Mouse (Mus musculus): ENCODE measurements around the gene Ear1. TPM values are rescaled to one million over a fixed set of nuclear protein-coding genes. Genes with fewer than 3 reads are reported as not detected.
"Not testable (repeated sequence)": the region's sequence is repeated elsewhere in the genome, so short reads cannot be mapped to it uniquely, and the experiment has no call there.

Gene Ear1
- polyA plus RNA-seq (2014; fragmentation: Nextera tagmentation; extraction: Ambion mirVana), result not detected in 2 replicates

DNA sequence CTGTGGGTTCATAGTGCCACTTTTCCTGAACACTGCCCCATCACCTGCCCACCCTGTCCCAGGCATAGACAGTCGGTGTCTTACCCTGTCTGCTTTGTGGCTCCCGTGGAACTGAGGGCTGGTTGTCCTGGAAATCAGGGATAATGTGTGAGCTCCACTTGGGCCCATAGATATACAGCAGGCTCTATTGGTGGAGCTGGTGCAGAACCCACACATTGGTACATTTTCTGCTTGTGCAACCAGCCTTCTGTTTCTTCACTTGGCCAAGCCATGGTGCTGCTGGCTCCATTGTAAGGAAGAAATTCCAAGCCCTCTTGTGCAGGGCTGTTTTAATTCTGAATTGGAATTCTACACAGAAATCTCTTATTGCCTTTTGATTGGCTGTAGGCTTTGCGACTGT lies at the start of gene Ear1:
Gene Ear1, minus strand, starts transcription at position 101 of the 400 bp plus-strand sequence.
- H3K27ac ChIP-seq (ENCODE audit: low read depth, low read length); H3K9ac ChIP-seq (ENCODE audit: low read depth, low read length); H3K36me3 ChIP-seq (ENCODE audit: control insufficient read depth, insufficient read depth, low read length); H3K4me2 ChIP-seq (replicated peaks; ENCODE audit: low read depth, low read length); H3K4me3 ChIP-seq (ENCODE audit: low read length); ATAC-seq (ENCODE audit: low FRiP score, low TSS enrichment); H3K9me3 ChIP-seq (ENCODE audit: control insufficient read depth, low read length); H3K27me3 ChIP-seq (ENCODE audit: control insufficient read depth, insufficient read depth, low read length); H3K4me1 ChIP-seq (ENCODE audit: control insufficient read depth, insufficient read depth, low read length): not testable (repeated sequence)
- WGBS, result 95% methylated on average over 2 of the region's 3 CpGs

DNA sequence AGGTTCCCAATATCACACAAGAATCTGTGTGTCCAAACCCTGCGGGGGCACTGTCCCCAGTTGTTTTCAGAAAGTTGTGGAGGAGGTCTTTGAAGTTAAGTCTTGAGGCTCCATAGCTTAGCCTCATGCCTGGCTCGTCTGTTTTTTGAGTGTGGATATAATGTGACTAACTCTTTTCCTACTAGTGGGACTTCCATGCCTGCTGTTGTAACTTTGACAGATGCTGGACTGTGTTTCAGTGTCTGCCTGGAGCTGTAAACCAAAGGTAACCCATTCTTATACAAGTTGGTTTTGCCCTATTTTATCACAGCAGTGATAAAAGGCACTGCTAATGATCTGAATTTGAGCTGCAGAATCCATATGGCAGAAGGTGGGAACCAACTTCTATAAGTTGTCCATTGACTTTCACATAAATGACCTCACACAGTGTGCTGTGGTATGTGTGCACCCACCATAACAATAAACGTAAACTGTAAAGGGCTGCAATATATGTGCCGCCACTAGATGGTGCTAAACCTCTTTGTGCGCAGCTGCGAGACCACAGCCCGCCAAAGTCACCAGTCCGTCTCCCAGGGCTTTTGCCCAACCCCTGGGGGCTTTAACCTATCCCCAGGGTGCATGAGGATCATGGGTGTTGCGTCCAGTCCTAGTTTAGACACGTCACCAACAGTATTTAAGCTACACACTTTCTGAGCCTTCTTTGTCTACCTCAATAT lies 49.5 kb upstream of the Ear1 start, which contains the start of gene Gm8113:
Gene Gm8113, plus strand, starts transcription at position 703 of the 716 bp plus-strand sequence.
- H3K27me3 ChIP-seq (ENCODE audit: control insufficient read depth, insufficient read depth, low read length); H3K9me3 ChIP-seq (ENCODE audit: control insufficient read depth, low read length); H3K36me3 ChIP-seq (ENCODE audit: control insufficient read depth, insufficient read depth, low read length); H3K4me1 ChIP-seq (ENCODE audit: control insufficient read depth, insufficient read depth, low read length): not testable (repeated sequence)
- Histone ChIP-seq H3K9ac (ENCODE audit: low read depth, low read length) (peak within 1 kb of the TSS; percentile 63), H3K4me2 (replicated peaks; ENCODE audit: low read depth, low read length) (peak within 1 kb of the TSS; percentile 40), H3K27ac (ENCODE audit: low read depth, low read length) (peak within 1 kb of the TSS; percentile 85; the same call in 1 of the 2 replicates), H3K4me3 (ENCODE audit: low read length) (peak within 1 kb of the TSS; percentile 36)
- ATAC-seq (ENCODE audit: low FRiP score, low TSS enrichment), result peak; percentile 99
- WGBS, result 7% methylated on average over 10 of the region's 10 CpGs

DNA sequence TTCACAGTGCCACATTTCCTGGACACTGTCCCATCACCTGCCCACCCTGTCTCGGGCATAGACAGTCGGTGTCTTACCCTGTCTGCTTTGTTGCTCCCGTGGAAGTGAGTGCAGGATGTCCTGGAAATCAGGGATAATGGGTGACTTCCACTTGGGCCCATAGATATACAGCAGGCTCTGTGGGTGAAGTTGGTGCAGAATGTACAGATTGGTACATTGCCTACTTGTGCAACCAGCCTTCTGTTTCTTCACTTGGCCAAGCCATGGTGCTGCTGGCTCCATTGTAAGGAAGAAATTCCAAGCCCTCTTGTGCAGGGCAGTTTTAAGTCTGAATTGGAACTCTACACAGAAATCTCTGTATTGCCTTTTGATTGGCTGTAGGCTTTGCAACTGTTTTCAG lies 48.1 kb upstream of the Ear1 start, which contains the start of gene Ear10:
Gene Ear10, minus strand, starts transcription at position 101 of the 400 bp plus-strand sequence.
- not testable (repeated sequence) for H3K4me1 ChIP-seq (ENCODE audit: control insufficient read depth, insufficient read depth, low read length); H3K9me3 ChIP-seq (ENCODE audit: control insufficient read depth, low read length); H3K9ac ChIP-seq (ENCODE audit: low read depth, low read length); H3K27ac ChIP-seq (ENCODE audit: low read depth, low read length); H3K36me3 ChIP-seq (ENCODE audit: control insufficient read depth, insufficient read depth, low read length); H3K4me2 ChIP-seq (replicated peaks; ENCODE audit: low read depth, low read length); H3K27me3 ChIP-seq (ENCODE audit: control insufficient read depth, insufficient read depth, low read length); H3K4me3 ChIP-seq (ENCODE audit: low read length); ATAC-seq (ENCODE audit: low FRiP score, low TSS enrichment)
- WGBS, result 86% methylated on average over 3 of the region's 3 CpGs

DNA sequence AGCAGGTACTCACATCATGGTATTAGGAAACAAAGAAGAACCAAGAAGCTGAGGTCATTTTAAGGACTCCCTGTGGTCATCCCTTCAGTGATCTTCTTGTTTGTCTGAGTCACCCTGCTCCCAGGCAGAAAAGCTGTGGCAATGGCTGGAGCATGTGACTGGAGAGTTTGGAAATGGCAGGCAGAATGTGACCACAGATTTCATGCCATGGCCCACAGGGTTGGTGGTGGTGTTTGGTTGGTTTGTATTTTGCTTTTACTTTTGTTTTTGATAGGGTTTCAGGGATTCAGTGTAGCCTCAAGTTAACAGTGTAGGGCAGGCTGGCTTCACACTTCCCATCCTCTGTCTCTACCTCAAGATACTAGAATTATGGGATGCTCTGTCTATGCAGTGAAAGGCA lies 42.9 kb upstream of the Ear1 start:
- H3K27ac ChIP-seq (ENCODE audit: low read depth, low read length); H3K27me3 ChIP-seq (ENCODE audit: control insufficient read depth, insufficient read depth, low read length); H3K36me3 ChIP-seq (ENCODE audit: control insufficient read depth, insufficient read depth, low read length); ATAC-seq (ENCODE audit: low FRiP score, low TSS enrichment); H3K9ac ChIP-seq (ENCODE audit: low read depth, low read length); H3K4me2 ChIP-seq (replicated peaks; ENCODE audit: low read depth, low read length); H3K4me1 ChIP-seq (ENCODE audit: control insufficient read depth, insufficient read depth, low read length); H3K9me3 ChIP-seq (ENCODE audit: control insufficient read depth, low read length); H3K4me3 ChIP-seq (ENCODE audit: low read length): not testable (repeated sequence)

DNA sequence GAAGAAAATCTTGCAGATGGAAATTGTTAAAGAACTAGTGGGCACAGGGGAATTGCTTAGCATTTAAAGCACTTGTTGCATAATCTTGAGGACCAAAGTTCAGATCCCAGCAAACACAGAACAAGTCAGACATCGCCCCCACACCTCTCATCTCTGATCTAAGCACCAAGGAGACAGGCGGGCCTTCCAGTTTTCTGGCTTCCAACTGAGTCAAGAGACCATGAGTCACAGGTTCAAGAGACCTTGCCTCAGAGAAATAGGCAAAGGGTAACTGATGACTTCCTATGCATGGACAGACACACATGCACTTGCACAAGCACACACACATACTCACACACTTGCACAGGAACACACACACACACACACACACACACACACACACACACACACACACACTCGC lies 23.3 kb upstream of the Ear1 start:
- not testable (repeated sequence) for H3K4me2 ChIP-seq (replicated peaks; ENCODE audit: low read depth, low read length); H3K4me1 ChIP-seq (ENCODE audit: control insufficient read depth, insufficient read depth, low read length); H3K9ac ChIP-seq (ENCODE audit: low read depth, low read length); H3K4me3 ChIP-seq (ENCODE audit: low read length); H3K27ac ChIP-seq (ENCODE audit: low read depth, low read length); ATAC-seq (ENCODE audit: low FRiP score, low TSS enrichment); H3K9me3 ChIP-seq (ENCODE audit: control insufficient read depth, low read length); H3K27me3 ChIP-seq (ENCODE audit: control insufficient read depth, insufficient read depth, low read length); H3K36me3 ChIP-seq (ENCODE audit: control insufficient read depth, insufficient read depth, low read length)
- WGBS, result 86% methylated on average over 3 of the region's 3 CpGs

DNA sequence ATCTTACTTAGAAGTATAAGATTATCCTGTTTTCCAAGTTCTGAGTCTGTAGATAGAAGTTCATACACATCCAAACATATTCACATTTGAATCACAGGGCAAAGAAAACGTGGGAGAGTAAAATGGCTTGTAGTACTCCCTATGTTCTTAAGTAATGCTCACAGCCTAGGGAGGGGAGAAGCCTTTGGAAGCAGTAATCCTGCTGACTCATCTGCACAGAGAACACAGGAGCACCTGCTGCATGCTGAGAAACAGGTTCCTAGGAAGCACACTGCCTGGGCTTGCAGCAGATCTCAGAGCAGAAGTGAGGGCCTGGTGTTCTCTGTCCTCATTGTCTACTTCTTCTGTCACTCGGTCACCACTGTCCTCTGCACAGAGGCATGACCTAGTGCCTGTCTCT lies 20.0 kb upstream of the Ear1 start:
- whole genome bisulfite sequencing, result 50% methylated on average over 1 of the region's 2 CpGs
- H3K4me1 ChIP-seq (ENCODE audit: control insufficient read depth, insufficient read depth, low read length), result not testable (repeated sequence)

DNA sequence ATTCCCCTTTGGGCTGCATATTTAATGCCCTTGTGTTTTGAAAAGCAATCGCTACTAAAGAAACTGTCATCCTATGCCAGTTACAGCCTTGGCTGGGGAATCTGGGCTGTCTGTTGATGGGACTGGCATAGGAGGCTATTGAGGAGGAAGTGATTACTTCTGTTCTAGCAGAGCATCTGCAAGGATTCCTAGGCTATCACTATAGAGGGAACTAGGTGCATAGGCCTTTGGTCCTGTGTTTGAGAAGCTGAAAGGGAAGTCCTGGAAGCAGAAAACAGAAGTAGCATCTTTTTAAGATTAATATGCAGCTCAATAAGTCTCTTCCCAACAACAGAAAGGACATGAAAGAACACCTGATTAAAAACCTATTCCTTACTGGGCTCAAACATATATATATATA lies 16.0 kb upstream of the Ear1 start:
- H3K27ac ChIP-seq (ENCODE audit: low read depth, low read length); H3K9ac ChIP-seq (ENCODE audit: low read depth, low read length); H3K4me2 ChIP-seq (replicated peaks; ENCODE audit: low read depth, low read length); H3K4me1 ChIP-seq (ENCODE audit: control insufficient read depth, insufficient read depth, low read length); H3K27me3 ChIP-seq (ENCODE audit: control insufficient read depth, insufficient read depth, low read length); H3K9me3 ChIP-seq (ENCODE audit: control insufficient read depth, low read length); H3K4me3 ChIP-seq (ENCODE audit: low read length); H3K36me3 ChIP-seq (ENCODE audit: control insufficient read depth, insufficient read depth, low read length); ATAC-seq (ENCODE audit: low FRiP score, low TSS enrichment): not testable (repeated sequence)
- no CpG with 5 or more reads among the region's 1 CpGs for WGBS

More for the DNA sequence above, 20.0 kb upstream of the Ear1 start:
- H3K9me3 ChIP-seq (ENCODE audit: control insufficient read depth, low read length); H3K27me3 ChIP-seq (ENCODE audit: control insufficient read depth, insufficient read depth, low read length); H3K4me2 ChIP-seq (replicated peaks; ENCODE audit: low read depth, low read length); H3K9ac ChIP-seq (ENCODE audit: low read depth, low read length); H3K27ac ChIP-seq (ENCODE audit: low read depth, low read length); ATAC-seq (ENCODE audit: low FRiP score, low TSS enrichment); H3K36me3 ChIP-seq (ENCODE audit: control insufficient read depth, insufficient read depth, low read length); H3K4me3 ChIP-seq (ENCODE audit: low read length): not testable (repeated sequence)

DNA sequence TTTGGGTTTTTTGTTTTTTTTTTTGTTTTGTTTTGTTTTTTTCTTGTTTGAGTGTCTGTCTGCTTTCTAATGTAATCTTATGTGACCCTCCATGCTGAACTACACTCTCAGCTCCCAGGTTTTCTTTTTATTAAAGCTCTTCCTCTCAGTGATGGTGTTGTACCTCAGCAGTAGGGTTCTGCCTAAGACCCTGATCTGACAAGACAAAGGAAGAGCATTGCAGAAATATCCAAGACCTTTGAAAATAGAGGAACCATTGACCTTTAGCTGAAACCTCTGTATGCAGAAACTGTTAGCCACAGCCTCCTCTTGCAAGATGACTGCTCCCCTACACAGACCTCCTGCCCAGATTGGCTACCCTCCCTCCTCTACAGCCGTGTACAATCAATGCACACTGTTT lies 10.9 kb upstream of the Ear1 start:
- not testable (repeated sequence) for H3K36me3 ChIP-seq (ENCODE audit: control insufficient read depth, insufficient read depth, low read length); H3K4me2 ChIP-seq (replicated peaks; ENCODE audit: low read depth, low read length); H3K27ac ChIP-seq (ENCODE audit: low read depth, low read length); H3K4me3 ChIP-seq (ENCODE audit: low read length); H3K27me3 ChIP-seq (ENCODE audit: control insufficient read depth, insufficient read depth, low read length); H3K9me3 ChIP-seq (ENCODE audit: control insufficient read depth, low read length); H3K9ac ChIP-seq (ENCODE audit: low read depth, low read length); ATAC-seq (ENCODE audit: low FRiP score, low TSS enrichment); H3K4me1 ChIP-seq (ENCODE audit: control insufficient read depth, insufficient read depth, low read length)
- 63% methylated on average over 1 of the region's 1 CpGs for WGBS

DNA sequence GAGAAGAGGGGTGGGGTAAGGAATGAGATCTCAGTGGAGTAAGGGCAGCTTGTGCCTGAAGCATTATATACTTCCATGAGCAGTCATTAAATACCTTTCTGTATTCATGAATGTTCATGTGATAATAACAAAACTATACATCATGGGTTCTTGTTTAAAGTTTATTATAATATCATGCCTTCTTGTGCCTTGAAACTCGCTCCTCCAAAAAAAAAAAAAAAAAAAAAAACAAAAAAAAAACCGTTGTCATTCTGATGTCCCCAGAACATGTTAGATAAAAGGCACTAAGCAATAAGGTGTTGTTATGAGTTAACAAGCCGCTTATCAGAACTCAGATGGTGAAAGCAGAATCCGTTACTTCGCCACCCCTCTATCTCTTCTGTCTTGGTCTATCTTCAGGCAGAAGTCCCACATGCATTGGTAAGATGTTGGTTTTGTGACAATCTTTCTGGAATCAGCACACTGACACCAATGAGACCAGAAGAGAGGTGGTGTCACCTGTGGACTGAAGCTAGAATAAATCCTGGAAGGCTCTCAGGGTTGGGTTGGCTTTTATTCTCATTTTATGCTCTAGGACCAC lies 4.7 kb upstream of the Ear1 start:
- not testable (repeated sequence) for H3K4me2 ChIP-seq (replicated peaks; ENCODE audit: low read depth, low read length); H3K36me3 ChIP-seq (ENCODE audit: control insufficient read depth, insufficient read depth, low read length); H3K4me3 ChIP-seq (ENCODE audit: low read length); H3K27me3 ChIP-seq (ENCODE audit: control insufficient read depth, insufficient read depth, low read length); H3K27ac ChIP-seq (ENCODE audit: low read depth, low read length); H3K9me3 ChIP-seq (ENCODE audit: control insufficient read depth, low read length); H3K4me1 ChIP-seq (ENCODE audit: control insufficient read depth, insufficient read depth, low read length); ATAC-seq (ENCODE audit: low FRiP score, low TSS enrichment); H3K9ac ChIP-seq (ENCODE audit: low read depth, low read length)
- WGBS, result 81% methylated on average over 5 of the region's 5 CpGs

Data from kidney, embryonic 14.5 days (tissue).